Mouse (Mus musculus): ENCODE measurements around the gene Pttg1. TPM values are rescaled to one million over a fixed set of nuclear protein-coding genes. Genes with fewer than 3 reads are reported as not detected.

Pttg1 gene
- polyA plus RNA-seq, 1 experiment from 2014 or later, result 65.1 TPM

DNA sequence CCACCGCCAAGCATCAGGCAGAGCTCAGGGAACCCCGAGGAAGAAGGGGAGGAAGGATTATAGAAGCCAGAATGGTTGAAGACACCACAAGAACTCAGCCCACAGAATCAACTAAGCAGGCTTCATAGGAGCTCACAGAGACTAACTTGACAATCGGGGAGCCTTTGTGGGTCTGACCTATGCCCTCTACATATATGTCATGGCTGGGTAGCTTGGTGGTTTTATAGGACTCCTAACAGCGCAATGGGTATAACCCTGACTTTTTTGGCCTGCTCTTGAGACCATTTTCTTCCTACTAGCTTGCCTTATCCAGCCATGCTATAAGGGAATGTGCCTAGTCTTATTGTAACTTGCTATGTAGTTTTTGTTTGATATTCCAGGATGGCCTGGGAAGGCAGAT lies 29.8 kb downstream of the Pttg1 start:
- H3K4me2 ChIP-seq (ENCODE audit: low read depth, low read length), result no peak overlapping the region
- no peaks in the 10 kb centered on the region for H3K36me3 ChIP-seq (ENCODE audit: control insufficient read depth, insufficient read depth, low read length)
- no peak overlapping the region for H3K9ac ChIP-seq (ENCODE audit: low read length)
- H3K4me1 ChIP-seq (ENCODE audit: control insufficient read depth, insufficient read depth, low read length), result peaks cover 5% of the 10 kb centered on the region; the same call in 1 of the 2 replicates
- 79% methylated on average over 4 of the region's 4 CpGs for WGBS
- no peaks in the 10 kb centered on the region for H3K9me3 ChIP-seq (replicated peaks; ENCODE audit: control insufficient read depth, low read length)
- no peak overlapping the region for H3K27ac ChIP-seq (ENCODE audit: low read length)
- ATAC-seq (ENCODE audit: insufficient read depth, low FRiP score), result no peak
- H3K27me3 ChIP-seq (ENCODE audit: control insufficient read depth, insufficient read depth, low read length), result no peaks in the 10 kb centered on the region
- H3K4me3 ChIP-seq (replicated peaks; ENCODE audit: low read length), result no peak overlapping the region

GRCm38 (mm10) chr11:43395073-43395948 lies 30.7 kb downstream of the Pttg1 start:
- Histone ChIP-seq H3K9me3 (replicated peaks; ENCODE audit: control insufficient read depth, low read length) (no peaks in the 10 kb centered on the region), H3K27me3 (ENCODE audit: control insufficient read depth, insufficient read depth, low read length) (no peaks in the 10 kb centered on the region), H3K4me1 (ENCODE audit: control insufficient read depth, insufficient read depth, low read length) (peaks cover 5% of the 10 kb centered on the region; the same call in 1 of the 2 replicates), H3K4me2 (ENCODE audit: low read depth, low read length) (no peak overlapping the region), H3K27ac (ENCODE audit: low read length) (no peak overlapping the region), H3K4me3 (replicated peaks; ENCODE audit: low read length) (no peak overlapping the region), H3K36me3 (ENCODE audit: control insufficient read depth, insufficient read depth, low read length) (no peaks in the 10 kb centered on the region), H3K9ac (ENCODE audit: low read length) (no peak overlapping the region)
- ATAC-seq (ENCODE audit: insufficient read depth, low FRiP score), result 0 out of 2 replicates have a peak, but pooled peaks have one; percentile 17
- WGBS, result 61% methylated on average over 14 of the region's 14 CpGs

GRCm38 (mm10) chr11:43393325-43393724 lies 32.7 kb downstream of the Pttg1 start:
- Histone ChIP-seq H3K9me3 (replicated peaks; ENCODE audit: control insufficient read depth, low read length) (no peaks in the 10 kb centered on the region), H3K4me3 (replicated peaks; ENCODE audit: low read length) (no peak overlapping the region), H3K36me3 (ENCODE audit: control insufficient read depth, insufficient read depth, low read length) (no peaks in the 10 kb centered on the region), H3K4me1 (ENCODE audit: control insufficient read depth, insufficient read depth, low read length) (peaks cover 5% of the 10 kb centered on the region; the same call in 1 of the 2 replicates), H3K4me2 (ENCODE audit: low read depth, low read length) (no peak overlapping the region), H3K27me3 (ENCODE audit: control insufficient read depth, insufficient read depth, low read length) (no peaks in the 10 kb centered on the region), H3K27ac (ENCODE audit: low read length) (no peak overlapping the region), H3K9ac (ENCODE audit: low read length) (no peak overlapping the region)
- 79% methylated on average over 4 of the region's 4 CpGs for WGBS
- no peak for ATAC-seq (ENCODE audit: insufficient read depth, low FRiP score)

GRCm38 (mm10) chr11:43392757-43393156 lies 33.3 kb downstream of the Pttg1 start:
- Histone ChIP-seq H3K9ac (ENCODE audit: low read length) (no peak overlapping the region), H3K36me3 (ENCODE audit: control insufficient read depth, insufficient read depth, low read length) (no peaks in the 10 kb centered on the region), H3K4me1 (ENCODE audit: control insufficient read depth, insufficient read depth, low read length) (peaks cover 5% of the 10 kb centered on the region; the same call in 1 of the 2 replicates), H3K4me2 (ENCODE audit: low read depth, low read length) (no peak overlapping the region), H3K27me3 (ENCODE audit: control insufficient read depth, insufficient read depth, low read length) (no peaks in the 10 kb centered on the region), H3K4me3 (replicated peaks; ENCODE audit: low read length) (no peak overlapping the region), H3K9me3 (replicated peaks; ENCODE audit: control insufficient read depth, low read length) (no peaks in the 10 kb centered on the region), H3K27ac (ENCODE audit: low read length) (no peak overlapping the region)
- WGBS, result 32% methylated on average over 2 of the region's 2 CpGs
- ATAC-seq (ENCODE audit: insufficient read depth, low FRiP score), result no peak

DNA sequence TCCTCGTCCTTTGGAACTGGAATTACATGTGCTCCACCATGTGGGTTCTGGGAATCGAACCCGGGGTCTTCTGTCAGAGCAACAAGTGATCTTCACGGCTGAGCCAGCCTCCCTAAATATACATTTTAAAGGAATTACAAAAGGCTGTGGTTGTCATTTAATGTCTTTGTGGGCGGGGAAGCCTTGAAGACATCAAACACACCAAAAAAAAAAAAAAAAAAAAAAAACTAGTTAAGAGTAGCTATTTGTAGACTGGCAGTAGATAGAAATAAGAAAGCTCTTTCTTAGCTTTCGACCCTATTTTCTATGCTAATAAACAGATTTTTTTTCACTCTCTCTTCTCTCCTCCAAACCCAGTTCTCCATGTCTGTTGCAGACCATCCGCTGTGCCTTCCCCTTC lies 36.9 kb downstream of the Pttg1 start:
- Histone ChIP-seq H3K9ac (ENCODE audit: low read length) (no peak overlapping the region), H3K4me2 (ENCODE audit: low read depth, low read length) (no peak overlapping the region), H3K27ac (ENCODE audit: low read length) (no peak overlapping the region), H3K4me3 (replicated peaks; ENCODE audit: low read length) (no peak overlapping the region), H3K4me1 (ENCODE audit: control insufficient read depth, insufficient read depth, low read length) (no peaks in the 10 kb centered on the region), H3K36me3 (ENCODE audit: control insufficient read depth, insufficient read depth, low read length) (no peaks in the 10 kb centered on the region), H3K27me3 (ENCODE audit: control insufficient read depth, insufficient read depth, low read length) (no peaks in the 10 kb centered on the region; the same call in 1 of the 2 replicates), H3K9me3 (replicated peaks; ENCODE audit: control insufficient read depth, low read length) (no peaks in the 10 kb centered on the region)
- 87% methylated on average over 7 of the region's 7 CpGs for WGBS
- no peak for ATAC-seq (ENCODE audit: insufficient read depth, low FRiP score)

DNA sequence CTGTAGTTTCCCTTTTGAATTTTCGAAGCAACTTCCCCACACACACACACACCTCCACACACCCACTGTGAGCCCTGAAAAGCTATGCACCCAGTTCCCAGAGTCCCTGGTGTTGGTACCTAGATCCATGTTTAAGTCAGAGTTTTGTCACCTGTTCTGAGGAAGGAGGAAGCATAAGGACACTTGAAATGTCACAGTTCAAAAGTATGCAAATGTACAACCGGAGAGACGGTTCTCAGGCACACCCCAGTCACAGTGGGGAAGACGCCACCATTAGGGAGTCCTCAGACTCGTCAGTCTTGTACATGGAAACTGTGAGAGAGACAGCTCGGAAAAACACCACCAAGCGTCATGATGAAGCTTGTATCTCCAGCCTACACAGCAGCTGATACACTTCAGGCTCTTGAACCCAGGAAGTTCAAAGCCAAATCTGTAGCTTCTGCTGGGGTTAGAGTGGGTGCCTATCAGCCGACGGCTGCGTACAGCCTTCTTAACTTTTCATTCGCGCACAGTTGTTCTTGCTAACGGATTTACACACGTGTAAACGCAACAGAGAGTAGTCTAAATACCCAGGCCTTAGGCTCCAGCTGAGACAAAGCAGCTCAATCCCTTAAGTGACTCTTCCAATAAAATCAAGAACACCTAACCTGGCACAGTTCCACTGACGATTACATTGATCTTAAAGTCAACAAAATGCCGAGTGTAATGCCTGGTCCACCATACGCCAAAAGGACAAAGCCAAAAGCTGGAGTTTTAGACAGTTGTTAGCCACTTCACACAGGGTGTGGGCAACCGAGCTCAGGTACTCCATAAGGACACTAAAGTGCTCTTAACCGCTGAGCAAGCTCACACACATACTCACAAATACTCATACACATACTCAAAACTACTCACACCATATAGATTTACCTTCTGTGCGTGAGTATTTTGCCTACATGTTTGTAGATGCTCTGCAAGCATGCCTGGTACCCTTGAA lies 37.6 kb downstream of the Pttg1 start:
- Histone ChIP-seq H3K9me3 (replicated peaks; ENCODE audit: control insufficient read depth, low read length) (no peaks in the 10 kb centered on the region), H3K4me1 (ENCODE audit: control insufficient read depth, insufficient read depth, low read length) (no peaks in the 10 kb centered on the region), H3K36me3 (ENCODE audit: control insufficient read depth, insufficient read depth, low read length) (no peaks in the 10 kb centered on the region), H3K4me2 (ENCODE audit: low read depth, low read length) (no peak overlapping the region), H3K27me3 (ENCODE audit: control insufficient read depth, insufficient read depth, low read length) (no peaks in the 10 kb centered on the region; the same call in 1 of the 2 replicates), H3K9ac (ENCODE audit: low read length) (no peak overlapping the region), H3K27ac (ENCODE audit: low read length) (no peak overlapping the region), H3K4me3 (replicated peaks; ENCODE audit: low read length) (no peak overlapping the region)
- no peak for ATAC-seq (ENCODE audit: insufficient read depth, low FRiP score)
- WGBS, result 73% methylated on average over 21 of the region's 21 CpGs

DNA sequence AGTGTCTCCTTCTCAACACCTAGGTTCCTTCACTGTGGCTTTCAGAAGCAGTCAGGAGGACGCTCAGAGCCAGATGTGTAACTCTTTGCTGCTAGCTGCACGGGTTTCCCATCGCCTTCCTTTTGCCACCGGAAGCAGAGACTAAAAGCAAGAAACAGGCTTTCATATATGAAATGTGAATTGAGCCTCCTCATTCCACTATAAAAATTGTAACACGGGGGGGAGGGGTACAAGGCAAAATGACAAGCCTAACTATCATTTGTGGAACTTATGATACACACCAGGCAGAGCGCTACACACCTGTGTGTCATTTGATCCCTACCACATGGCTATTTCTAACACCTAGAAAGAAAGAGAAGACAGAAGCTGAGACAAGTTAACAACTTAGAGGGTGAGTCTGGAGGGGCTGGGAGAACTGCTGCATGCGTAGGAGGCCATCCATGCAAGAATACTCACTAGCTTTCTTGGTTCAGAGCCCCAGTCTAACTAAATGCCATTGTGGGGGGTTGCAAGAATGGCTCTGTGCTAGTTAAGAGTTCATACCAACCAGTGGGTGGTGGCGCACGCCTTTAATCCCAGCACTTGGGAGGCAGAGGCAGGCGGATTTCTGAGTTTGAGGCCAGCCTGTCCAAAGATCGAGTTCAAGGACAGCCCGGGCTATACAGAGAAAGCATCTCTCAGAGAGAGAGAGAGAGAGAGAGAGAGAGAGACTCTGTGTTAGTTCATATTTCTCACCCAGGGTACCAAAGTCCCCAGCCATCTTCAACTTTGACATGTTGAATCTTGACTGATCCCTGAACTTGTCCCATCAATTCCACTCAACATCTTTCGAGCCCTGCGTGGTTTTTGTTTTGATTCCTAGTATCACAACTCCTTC lies 38.8 kb downstream of the Pttg1 start:
- H3K9me3 ChIP-seq (replicated peaks; ENCODE audit: control insufficient read depth, low read length), result no peaks in the 10 kb centered on the region
- no peak overlapping the region for H3K4me3 ChIP-seq (replicated peaks; ENCODE audit: low read length)
- H3K4me1 ChIP-seq (ENCODE audit: control insufficient read depth, insufficient read depth, low read length), result no peaks in the 10 kb centered on the region
- WGBS, result 89% methylated on average over 14 of the region's 14 CpGs
- no peaks in the 10 kb centered on the region; the same call in 1 of the 2 replicates for H3K27me3 ChIP-seq (ENCODE audit: control insufficient read depth, insufficient read depth, low read length)
- H3K36me3 ChIP-seq (ENCODE audit: control insufficient read depth, insufficient read depth, low read length), result no peaks in the 10 kb centered on the region
- H3K4me2 ChIP-seq (ENCODE audit: low read depth, low read length), result no peak overlapping the region
- no peak overlapping the region for H3K27ac ChIP-seq (ENCODE audit: low read length)
- ATAC-seq (ENCODE audit: insufficient read depth, low FRiP score), result no peak
- H3K9ac ChIP-seq (ENCODE audit: low read length), result no peak overlapping the region

- peak overlapping the region; percentile 68 for H3K9ac ChIP-seq (ENCODE audit: low read length)
Measured at GRCm38 (mm10) chr11:43385716-43386115, 40.3 kb downstream of the Pttg1 start.

More at GRCm38 (mm10) chr11:43385716-43386115, 40.3 kb downstream of the Pttg1 start:
- Histone ChIP-seq H3K36me3 (ENCODE audit: control insufficient read depth, insufficient read depth, low read length) (no peaks in the 10 kb centered on the region), H3K4me1 (ENCODE audit: control insufficient read depth, insufficient read depth, low read length) (no peaks in the 10 kb centered on the region), H3K4me2 (ENCODE audit: low read depth, low read length) (peak overlapping the region; percentile 77), H3K4me3 (replicated peaks; ENCODE audit: low read length) (peak overlapping the region; percentile 41), H3K9me3 (replicated peaks; ENCODE audit: control insufficient read depth, low read length) (no peaks in the 10 kb centered on the region), H3K27me3 (ENCODE audit: control insufficient read depth, insufficient read depth, low read length) (no peaks in the 10 kb centered on the region; the same call in 1 of the 2 replicates), H3K27ac (ENCODE audit: low read length) (no peak overlapping the region)
- no peak for ATAC-seq (ENCODE audit: insufficient read depth, low FRiP score)
- 7% methylated on average over 8 of the region's 8 CpGs for WGBS

Data from stomach, embryonic 16.5 days (tissue).